Mouse (Mus musculus) kidney, embryonic 16.5 days (tissue): ENCODE measurements around the gene Itih4. TPM values are rescaled to one million over a fixed set of nuclear protein-coding genes. Genes with fewer than 3 reads are reported as not detected.
A peak's percentile ranks its signal among the peaks of the same experiment; 100 is the strongest.

Source experiments
- ATAC-seq: fragments of 200-750 bp; cut with Nextera tagmentation; 2 replicates; pipeline ENCODE4 v1.8.0; 2017; ENCODE audit warnings: moderate TSS enrichment; ENCODE audit not compliant: low FRiP score, low TSS enrichment
- H3K27ac ChIP-seq: fragments of 300-500 bp; sonication (generic); 2 replicates; pipeline ENCODE4 v1.5.1; 2014; ENCODE audit warnings: low read length
- H3K27me3 ChIP-seq: fragments of 300-500 bp; sonication (generic); 2 replicates; pipeline ENCODE4 v1.6.1; 2014; ENCODE audit warnings: low read length, control low read depth, mixed read lengths; ENCODE audit not compliant: insufficient read depth
- H3K36me3 ChIP-seq: fragments of 300-500 bp; sonication (generic); 2 replicates; pipeline ENCODE4 v1.6.1; 2014; ENCODE audit warnings: low read length, control low read depth, mixed read lengths; ENCODE audit not compliant: insufficient read depth
- H3K4me1 ChIP-seq: fragments of 300-500 bp; sonication (generic); 2 replicates; pipeline ENCODE4 v1.6.1; 2014; ENCODE audit warnings: low read length, control low read depth, mixed read lengths; ENCODE audit not compliant: insufficient read depth
- H3K4me2 ChIP-seq: fragments of 300-500 bp; sonication (generic); replicated peaks from 2 replicates; pipeline ENCODE4 v1.6.1; 2014; ENCODE audit warnings: low read depth, low read length
- H3K4me3 ChIP-seq: fragments of 300-500 bp; sonication (generic); 2 replicates; pipeline ENCODE4 v1.5.1; 2014; ENCODE audit warnings: mild to moderate bottlenecking, low read length
- H3K9ac ChIP-seq: fragments of 300-500 bp; sonication (generic); replicated peaks from 2 replicates; pipeline ENCODE4 v1.6.1; 2014; ENCODE audit warnings: low read length
- H3K9me3 ChIP-seq: fragments of 300-500 bp; sonication (generic); 2 replicates; pipeline ENCODE4 v1.6.1; 2016; ENCODE audit warnings: low read length, control low read depth
- WGBS: fragments of 180-500 bp; shearing (Covaris S2); extraction: QIAGEN DNeasy Blood & Tissue Kit; methylation state at CpG from one replicate; pipeline ENCODE4 v1.1.7; 2014; 5-methylcytosine and 5-hydroxymethylcytosine counted together
- polyA plus RNA-seq: library from polyadenylated mRNA; unstranded; fragments of >200 nt; fragmentation: Nextera tagmentation; extraction: Ambion mirVana; gene quantifications from 2 replicates; pipeline ENCODE4 v1.2.1, GENCODE M21; 2015

Gene Itih4
- polyA plus RNA-seq, 1 experiment from 2014 or later, result 0.59 TPM

GRCm38 (mm10) chr14:30923375-30924105 lies 37.3 kb downstream of the Itih4 start, which contains the start of gene Itih3:
Itih3 (minus strand) TSS chr14:30923760.
- Histone ChIP-seq H3K27me3 (no peaks in the 10 kb centered on the region), H3K4me1 (no peaks in the 10 kb centered on the region)
- whole genome bisulfite sequencing, result 57% methylated on average over 6 of the region's 6 CpGs

GRCm38 (mm10) chr14:30925492-30925891 lies 39.2 kb downstream of the Itih4 start:
- Histone ChIP-seq H3K9ac (no peak overlapping the region), H3K4me3 (no peak overlapping the region), H3K27me3 (no peaks in the 10 kb centered on the region), H3K36me3 (no peaks in the 10 kb centered on the region), H3K4me1 (no peaks in the 10 kb centered on the region), H3K27ac (no peak overlapping the region), H3K4me2 (no peak overlapping the region), H3K9me3 (no peaks in the 10 kb centered on the region)
- WGBS, result 85% methylated on average over 3 of the region's 3 CpGs
- ATAC-seq, result no peak

More at GRCm38 (mm10) chr14:30923375-30924105, 37.3 kb downstream of the Itih4 start, which contains the start of gene Itih3:
- Histone ChIP-seq H3K27ac (no peak within 1 kb of the TSS), H3K9me3 (no peaks in the 10 kb centered on the region), H3K4me2 (no peak within 1 kb of the TSS), H3K4me3 (no peak within 1 kb of the TSS), H3K36me3 (no peaks in the 10 kb centered on the region), H3K9ac (no peak within 1 kb of the TSS)
- ATAC-seq, result no peak

DNA sequence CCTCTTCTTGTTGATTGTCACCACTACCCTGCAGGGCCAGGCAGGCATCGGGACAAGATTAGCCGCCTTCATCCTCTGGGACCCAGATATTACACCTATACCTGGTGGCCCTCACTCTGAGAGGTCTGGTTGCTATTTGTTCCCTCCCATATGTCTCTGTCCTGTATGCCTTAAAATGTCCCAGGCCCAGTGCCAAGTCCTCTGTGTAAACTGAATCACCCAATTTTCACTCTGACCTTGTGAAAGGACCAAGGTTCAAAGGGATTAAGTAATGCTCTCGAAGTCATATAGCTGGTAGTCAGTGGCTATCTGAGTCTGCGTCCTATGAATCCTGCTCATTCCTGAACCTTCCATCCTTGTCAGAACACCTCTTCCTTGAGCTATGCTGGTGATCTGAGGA lies 44.1 kb downstream of the Itih4 start:
- Histone ChIP-seq H3K4me2 (no peak overlapping the region), H3K27me3 (no peaks in the 10 kb centered on the region), H3K36me3 (no peaks in the 10 kb centered on the region), H3K9me3 (no peaks in the 10 kb centered on the region), H3K9ac (no peak overlapping the region), H3K27ac (no peak overlapping the region), H3K4me3 (no peak overlapping the region), H3K4me1 (no peaks in the 10 kb centered on the region)
- ATAC-seq, result no peak
- WGBS, result 93% methylated on average over 4 of the region's 4 CpGs

DNA sequence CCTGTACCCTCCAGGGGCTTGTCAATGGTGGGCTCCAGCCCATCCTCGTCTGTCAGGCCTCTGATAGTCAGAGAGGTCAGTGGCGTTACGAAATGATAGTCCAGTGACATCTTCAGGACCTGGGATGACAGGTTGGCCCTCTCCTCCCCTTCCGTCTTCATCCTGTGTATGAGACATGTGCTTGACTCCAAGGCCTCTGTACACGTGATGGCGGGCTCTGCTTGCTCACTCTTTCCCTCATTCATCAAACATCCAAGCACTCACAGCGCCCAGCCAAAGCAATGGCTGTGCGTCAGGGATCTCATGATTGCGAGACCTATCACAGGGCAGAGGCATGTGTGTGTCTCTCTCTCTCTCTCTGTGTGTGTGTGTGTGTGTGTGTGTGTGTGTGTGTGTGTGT lies 47.1 kb downstream of the Itih4 start:
- Histone ChIP-seq H3K27ac (no peak overlapping the region), H3K4me1 (no peaks in the 10 kb centered on the region), H3K27me3 (no peaks in the 10 kb centered on the region), H3K4me3 (no peak overlapping the region), H3K36me3 (no peaks in the 10 kb centered on the region), H3K4me2 (no peak overlapping the region), H3K9me3 (no peaks in the 10 kb centered on the region), H3K9ac (no peak overlapping the region)
- ATAC-seq, result no peak
- 85% methylated on average over 9 of the region's 9 CpGs for WGBS

- no peaks in the 10 kb centered on the region for H3K4me1 ChIP-seq
- H3K4me3 ChIP-seq, result no peak overlapping the region
- no peak for ATAC-seq
- 93% methylated on average over 4 of the region's 4 CpGs for WGBS
- H3K27me3 ChIP-seq, result no peaks in the 10 kb centered on the region
- H3K27ac ChIP-seq, result no peak overlapping the region
- H3K36me3 ChIP-seq, result no peaks in the 10 kb centered on the region
- no peak overlapping the region for H3K4me2 ChIP-seq
- H3K9me3 ChIP-seq, result no peaks in the 10 kb centered on the region
- no peak overlapping the region for H3K9ac ChIP-seq
These were observed 56.0 kb downstream of the Itih4 start for GRCm38 (mm10) chr14:30942254-30942653.

DNA sequence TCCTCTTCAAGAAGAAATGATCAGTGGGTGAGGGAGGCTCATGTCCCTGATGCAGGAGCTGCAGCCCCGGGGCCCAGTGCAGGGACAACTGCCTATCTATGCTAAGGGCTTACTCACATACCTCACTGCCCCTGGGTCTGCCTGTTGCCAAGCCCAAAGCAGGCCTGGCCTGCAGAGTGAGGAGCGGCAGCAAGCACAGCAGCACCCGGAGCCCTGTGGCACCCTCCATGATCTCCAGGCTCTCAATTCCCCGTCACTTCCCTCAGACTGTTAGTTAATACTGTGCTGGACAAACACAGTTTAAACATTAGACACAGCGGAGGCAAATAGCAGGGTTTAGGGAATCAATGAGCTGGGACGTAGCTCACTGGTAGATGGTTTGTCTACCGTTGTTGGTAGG lies 56.8 kb downstream of the Itih4 start, which contains the start of gene Itih1:
Gene Itih1, minus strand, starts transcription at position 252 of the 400 bp plus-strand sequence.
- Histone ChIP-seq H3K36me3 (no peaks in the 10 kb centered on the region), H3K9me3 (no peaks in the 10 kb centered on the region), H3K4me3 (no peak within 1 kb of the TSS), H3K4me1 (no peaks in the 10 kb centered on the region), H3K4me2 (no peak within 1 kb of the TSS), H3K27me3 (no peaks in the 10 kb centered on the region), H3K27ac (no peak within 1 kb of the TSS), H3K9ac (0 out of 2 replicates have a peak within 1 kb of the TSS, but pooled peaks have one; percentile 27)
- peak; percentile 27; the same call in 1 of the 2 replicates for ATAC-seq
- 73% methylated on average over 7 of the region's 7 CpGs for WGBS

DNA sequence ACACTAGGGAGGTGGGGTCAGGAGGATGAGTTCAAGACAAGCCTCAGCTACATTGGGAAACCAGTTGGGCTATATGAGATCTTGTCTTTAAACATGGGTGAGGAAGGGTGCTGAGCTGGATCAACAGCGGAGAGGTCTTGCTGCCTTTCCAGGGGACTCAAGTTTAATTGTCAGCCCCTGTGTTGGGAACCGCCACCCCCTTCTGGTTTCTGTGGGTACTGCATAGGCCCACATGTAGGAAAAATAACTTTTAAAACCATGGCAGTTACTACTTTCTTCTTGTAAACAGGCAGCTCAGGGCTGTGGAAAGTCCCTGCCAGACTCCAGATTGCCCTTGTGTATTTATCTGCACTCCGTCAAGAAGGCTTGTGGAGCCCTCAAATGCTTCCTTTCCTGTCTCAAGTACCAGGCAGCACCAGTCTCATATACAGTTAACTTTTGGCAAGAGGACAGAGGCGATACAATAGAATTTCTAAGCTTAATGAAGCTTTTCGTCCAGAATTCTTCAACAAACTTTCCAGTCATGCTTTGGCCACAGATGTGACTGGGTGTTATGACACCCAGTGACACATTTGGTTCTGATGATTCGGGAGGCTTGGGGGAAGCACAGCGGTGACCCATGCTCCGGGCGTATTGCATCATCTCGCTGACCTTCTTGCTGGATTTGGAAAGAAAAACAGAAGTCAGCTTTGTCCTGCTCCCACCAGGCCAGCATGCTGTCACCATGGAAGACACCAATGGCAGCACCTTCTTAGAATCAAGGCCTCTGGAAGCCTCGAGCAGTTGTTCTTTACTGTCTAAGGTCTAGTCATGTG lies 57.8 kb downstream of the Itih4 start:
- no peaks in the 10 kb centered on the region for H3K4me1 ChIP-seq
- 0 out of 2 replicates have a peak overlapping the region, but pooled peaks have one; percentile 24 for H3K9ac ChIP-seq
- no peaks in the 10 kb centered on the region for H3K9me3 ChIP-seq
- H3K4me2 ChIP-seq, result no peak overlapping the region
- no peaks in the 10 kb centered on the region for H3K36me3 ChIP-seq
- H3K4me3 ChIP-seq, result no peak overlapping the region
- WGBS, result 68% methylated on average over 11 of the region's 11 CpGs
- no peak overlapping the region for H3K27ac ChIP-seq
- H3K27me3 ChIP-seq, result no peaks in the 10 kb centered on the region
- ATAC-seq, result no peak

- H3K4me2 ChIP-seq, result no peak overlapping the region
- H3K27me3 ChIP-seq, result no peaks in the 10 kb centered on the region
- no peak for ATAC-seq
- H3K4me1 ChIP-seq, result no peaks in the 10 kb centered on the region
- no peaks in the 10 kb centered on the region for H3K9me3 ChIP-seq
- no peak overlapping the region for H3K4me3 ChIP-seq
- H3K27ac ChIP-seq, result no peak overlapping the region
- 82% methylated on average over 2 of the region's 2 CpGs for WGBS
- H3K9ac ChIP-seq, result no peak overlapping the region
- H3K36me3 ChIP-seq, result no peaks in the 10 kb centered on the region
These were observed 58.5 kb downstream of the Itih4 start for GRCm38 (mm10) chr14:30944745-30945144.

DNA sequence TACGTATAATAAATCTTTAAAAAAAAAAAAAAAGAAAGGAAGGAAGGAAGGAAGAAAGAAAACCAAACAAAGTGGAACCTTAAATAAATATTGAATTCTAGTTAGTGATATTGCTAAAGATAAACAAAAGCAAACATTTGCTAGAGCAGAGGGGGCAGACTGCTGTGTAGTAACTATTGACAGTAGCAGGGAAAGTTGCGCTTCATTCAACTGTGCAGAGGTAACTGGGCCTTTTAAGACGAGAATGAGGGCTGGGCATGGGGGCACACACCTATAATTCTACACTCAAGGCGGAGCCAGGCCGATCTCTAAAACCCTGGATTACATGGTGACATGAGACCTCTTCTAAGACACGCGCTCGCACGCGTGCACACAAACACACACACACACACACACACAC lies 63.7 kb downstream of the Itih4 start:
- Histone ChIP-seq H3K27ac (no peak overlapping the region), H3K4me2 (no peak overlapping the region), H3K4me3 (no peak overlapping the region), H3K4me1 (peaks cover 5% of the 10 kb centered on the region), H3K27me3 (no peaks in the 10 kb centered on the region), H3K36me3 (no peaks in the 10 kb centered on the region), H3K9me3 (no peaks in the 10 kb centered on the region), H3K9ac (no peak overlapping the region)
- WGBS, result 95% methylated on average over 10 of the region's 10 CpGs
- no peak for ATAC-seq
